Comparison of ENCODE assay signal across 8 mouse cellular contexts in the genomic region with DNA sequence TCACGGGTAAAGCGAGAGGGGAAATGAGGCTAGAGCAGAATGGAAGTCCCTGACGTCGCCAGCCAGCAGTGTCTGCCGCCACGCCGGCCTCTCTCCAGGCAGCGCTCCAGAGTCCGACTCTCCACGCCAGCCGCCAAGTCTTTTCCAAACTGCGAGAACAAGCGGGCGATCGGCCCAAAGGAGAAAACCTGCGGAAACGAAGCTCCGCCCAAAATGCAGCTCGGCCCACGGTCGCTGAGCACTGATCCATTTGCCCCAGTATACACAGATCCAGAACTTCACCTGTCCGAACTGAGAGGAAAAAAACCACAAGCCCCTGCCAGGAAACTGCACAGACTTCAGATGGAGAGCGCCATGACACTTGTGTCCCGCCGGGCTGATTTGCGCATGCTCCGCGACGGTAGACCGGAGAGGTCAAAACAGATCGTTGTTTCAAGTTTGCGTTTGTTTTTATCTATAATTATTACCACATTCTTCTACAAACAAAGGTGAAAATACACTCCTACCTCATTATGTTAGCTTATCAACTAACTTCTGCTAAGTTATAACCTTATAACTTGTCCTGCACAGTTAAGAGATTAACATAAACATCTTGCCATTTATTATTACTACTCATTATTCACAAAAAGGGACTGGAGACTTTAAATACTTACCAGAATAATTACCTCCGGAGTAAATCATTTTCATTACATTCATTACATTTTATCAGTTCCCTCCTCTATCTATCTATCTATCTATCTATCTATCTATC. TPM values are rescaled to one million over a fixed set of nuclear protein-coding genes. Genes with fewer than 3 reads are reported as not detected.
DNase-seq lines count a peak whose midpoint lies in the region; ATAC-seq lines count a peak whose summit lies in the region.

TSS of gene Cdkal1 (minus strand) at position 394 of the 751 bp plus-strand sequence.

- ATAC-seq in CD4-positive, CD25-positive, alpha-beta regulatory T cell, adult 4 months: peak; percentile 82
- ATAC-seq in heart, embryonic 16.5 days (replicated peaks; ENCODE audit: extremely low read depth, insufficient read depth, low FRiP score): peak; percentile 87
- peak; percentile 75 for ATAC-seq in liver, embryonic 15.5 days (ENCODE audit: insufficient read depth)
- ATAC-seq in neural tube, embryonic 12.5 days (ENCODE audit: low FRiP score, low read depth): peak; percentile 89

- H3K4me3 ChIP-seq in forebrain, embryonic 10.5 days: peak within 1 kb of the TSS; percentile 87
- H3K4me3 ChIP-seq in heart, embryonic 16.5 days (ENCODE audit: low read length): peak within 1 kb of the TSS; percentile 65
- H3K4me3 ChIP-seq in liver, embryonic 15.5 days (replicated peaks): peak within 1 kb of the TSS; percentile 86
- H3K4me3 ChIP-seq in neural tube, embryonic 12.5 days: peak within 1 kb of the TSS; percentile 76

- H3K27ac ChIP-seq in forebrain, embryonic 10.5 days: peak within 1 kb of the TSS; percentile 91
- peak within 1 kb of the TSS; percentile 96 for H3K27ac ChIP-seq in heart, embryonic 16.5 days (ENCODE audit: low read length)
- peak within 1 kb of the TSS; percentile 82 for H3K27ac ChIP-seq in liver, embryonic 15.5 days (replicated peaks)
- peak within 1 kb of the TSS; percentile 38; the same call in 1 of the 2 replicates for H3K27ac ChIP-seq in neural tube, embryonic 12.5 days

- H3K4me2 ChIP-seq in heart, embryonic 16.5 days (ENCODE audit: low read depth, low read length): peak within 1 kb of the TSS; percentile 72
- H3K4me2 ChIP-seq in liver, embryonic 15.5 days: peak within 1 kb of the TSS; percentile 79
- peak within 1 kb of the TSS; percentile 74 for H3K4me2 ChIP-seq in neural tube, embryonic 12.5 days (replicated peaks)

- no peaks in the 10 kb centered on the region for H3K9me3 ChIP-seq in forebrain, embryonic 10.5 days
- no peaks in the 10 kb centered on the region for H3K9me3 ChIP-seq in heart, embryonic 16.5 days (replicated peaks; ENCODE audit: control insufficient read depth, low read length)
- H3K9me3 ChIP-seq in liver, embryonic 15.5 days (replicated peaks): no peaks in the 10 kb centered on the region
- H3K9me3 ChIP-seq in neural tube, embryonic 12.5 days: no peaks in the 10 kb centered on the region

- H3K27me3 ChIP-seq in forebrain, embryonic 10.5 days (ENCODE audit: poor library complexity, severe bottlenecking): no peaks in the 10 kb centered on the region
- no peaks in the 10 kb centered on the region for H3K27me3 ChIP-seq in heart, embryonic 16.5 days (ENCODE audit: control insufficient read depth, insufficient read depth, low read length)
- no peaks in the 10 kb centered on the region for H3K27me3 ChIP-seq in liver, embryonic 15.5 days
- no peaks in the 10 kb centered on the region for H3K27me3 ChIP-seq in neural tube, embryonic 12.5 days (replicated peaks)

- peaks cover 21% of the 10 kb centered on the region for H3K36me3 ChIP-seq in forebrain, embryonic 10.5 days (replicated peaks)
- H3K36me3 ChIP-seq in heart, embryonic 16.5 days (ENCODE audit: control insufficient read depth, insufficient read depth): 0 out of 2 replicates have a peak, but pooled peaks cover 2% of the 10 kb centered on the region
- peaks cover 6% of the 10 kb centered on the region for H3K36me3 ChIP-seq in liver, embryonic 15.5 days (replicated peaks)
- H3K36me3 ChIP-seq in neural tube, embryonic 12.5 days: 0 out of 2 replicates have a peak, but pooled peaks cover 2% of the 10 kb centered on the region

- peaks cover 14% of the 10 kb centered on the region for H3K4me1 ChIP-seq in forebrain, embryonic 10.5 days
- peaks cover 11% of the 10 kb centered on the region for H3K4me1 ChIP-seq in heart, embryonic 16.5 days (ENCODE audit: control insufficient read depth, insufficient read depth, low read length)
- peaks cover 10% of the 10 kb centered on the region for H3K4me1 ChIP-seq in liver, embryonic 15.5 days (replicated peaks)
- peaks cover 11% of the 10 kb centered on the region for H3K4me1 ChIP-seq in neural tube, embryonic 12.5 days

- peak within 1 kb of the TSS; percentile 72 for H3K9ac ChIP-seq in heart, embryonic 16.5 days (ENCODE audit: low read length)
- H3K9ac ChIP-seq in liver, embryonic 15.5 days: peak within 1 kb of the TSS; percentile 82
- H3K9ac ChIP-seq in neural tube, embryonic 12.5 days: peak within 1 kb of the TSS; percentile 73

- peak; percentile 65 for DNase-seq in c-Kit-negative CD71-positive TER-119-positive erythroid progenitor cells, embryonic 14.5 days (ENCODE audit: low read depth, low spot score)
- DNase-seq in forebrain, embryonic 10.5 days (ENCODE audit: extremely low spot score, low spot score): peak; percentile 77
- DNase-seq in kidney, postnatal 36 days: peak; percentile 83 to 89
- DNase-seq in telencephalon, adult 2 months (ENCODE audit: low read depth, low spot score): peak; percentile 87

- WGBS in forebrain, embryonic 10.5 days: under 1% methylated on average over 33 of the region's 33 CpGs
- under 1% methylated on average over 33 of the region's 33 CpGs for WGBS in heart, embryonic 16.5 days
- under 1% methylated on average over 33 of the region's 33 CpGs for WGBS in liver, embryonic 15.5 days (ENCODE audit: insufficient replicate concordance)
- under 1% methylated on average over 33 of the region's 33 CpGs for WGBS in neural tube, embryonic 12.5 days

RNA-seq across cellular contexts. Expression of gene Cdkal1, which starts in this region (rescaled TPM):
- polyA plus RNA-seq in CD4-positive, CD25-positive, alpha-beta regulatory T cell, adult 4 months (2017; shearing (Covaris generic)): 10 to 100 TPM; 42.5 to 49.3 TPM
- 34.3 and 34.5 TPM in 2 replicates for polyA plus RNA-seq in forebrain, embryonic 10.5 days (2016; fragmentation: Nextera tagmentation; extraction: Ambion mirVana)
- polyA plus RNA-seq in heart, embryonic 16.5 days (2015; fragmentation: Nextera tagmentation; extraction: Ambion mirVana): 26.0 and 27.2 TPM in 2 replicates
- polyA plus RNA-seq in liver, embryonic 15.5 days (2015; fragmentation: Nextera tagmentation; extraction: Ambion mirVana): 8.2 and 8.3 TPM in 2 replicates
- 28.2 and 32.8 TPM in 2 replicates for polyA plus RNA-seq in neural tube, embryonic 12.5 days (2016; fragmentation: Nextera tagmentation; extraction: Ambion mirVana)

Comparison
In these comparisons a context has a peak if more than half of its experiments do, and no peak if none do; other contexts are left out.
1. Peak in every context shown above with its lines: DNase-seq, ATAC-seq, H3K4me3 ChIP-seq and H3K27ac ChIP-seq.
2. H3K27ac ChIP-seq: peak in every context shown above with its lines; median percentile 96 in heart, embryonic 16.5 days; 91 in forebrain, embryonic 10.5 days; 82 in liver, embryonic 15.5 days; 38 in neural tube, embryonic 12.5 days.